Mouse (Mus musculus) spleen, adult 2 months (tissue): ENCODE measurements around the gene Fam178b. TPM values are rescaled to one million over a fixed set of nuclear protein-coding genes. Genes with fewer than 3 reads are reported as not detected.
"Not testable (repeated sequence)": the region's sequence is repeated elsewhere in the genome, so short reads cannot be mapped to it uniquely, and the experiment has no call there.

ENCODE experiments used
- DNase-seq, 2 experiments: peaks; one replicate each; pipeline versions ENCODE4 v3.0.0 to v3.0.0-alpha.2; 2012 to 2021; ENCODE audit warnings: low spot score in 2 of 2, low read depth in 1 of 2
- H3K27ac ChIP-seq: fragments of 200-500 bp; 2 replicates; pipeline ENCODE4 v1.5.1; 2012; ENCODE audit warnings: low read length, inconsistent platforms; ENCODE audit not compliant: insufficient read depth
- H3K27me3 ChIP-seq: fragments of 200-500 bp; 2 replicates; pipeline ENCODE4 v1.6.1; 2012; ENCODE audit warnings: mild to moderate bottlenecking, moderate library complexity, low read length, inconsistent platforms; ENCODE audit not compliant: control insufficient read depth, insufficient read depth
- H3K36me3 ChIP-seq: fragments of 200-500 bp; 2 replicates; pipeline ENCODE4 v1.6.1; 2012; ENCODE audit warnings: mild to moderate bottlenecking, low read length, inconsistent platforms; ENCODE audit not compliant: control insufficient read depth, insufficient read depth
- H3K4me1 ChIP-seq: fragments of 200-500 bp; 2 replicates; pipeline ENCODE4 v1.6.1; 2011; ENCODE audit warnings: inconsistent platforms; ENCODE audit not compliant: control insufficient read depth, insufficient read depth, insufficient read length
- H3K4me3 ChIP-seq: fragments of 200-500 bp; 2 replicates; pipeline ENCODE4 v1.5.1; 2011; ENCODE audit warnings: mild to moderate bottlenecking, inconsistent platforms; ENCODE audit not compliant: insufficient read depth, insufficient read length; ENCODE audit errors: extremely low read depth
- CTCF ChIP-seq: fragments of 200-500 bp; IDR thresholded peaks from 2 replicates; pipeline ENCODE4 v1.5.1; 2011; ENCODE audit warnings: mild to moderate bottlenecking, inconsistent platforms; ENCODE audit not compliant: insufficient read depth, insufficient read length, insufficient replicate concordance; ENCODE audit errors: extremely low read depth
- POLR2A ChIP-seq: fragments of 200-500 bp; IDR thresholded peaks from 2 replicates; pipeline ENCODE4 v1.6.1; 2011; ENCODE audit warnings: low read depth, low read length, inconsistent platforms
- WGBS: fragments of 180-500 bp; shearing (Covaris S2); methylation state at CpG from one replicate; pipeline ENCODE4 v1.1.7; 2018; 5-methylcytosine and 5-hydroxymethylcytosine counted together
- polyA plus RNA-seq: library from polyadenylated mRNA; depleted of rRNA; stranded (reverse); fragments of >200 nt; gene quantifications from 2 replicates; pipeline ENCODE4 v1.2.3, GENCODE M21; 2012

Fam178b gene
- polyA plus RNA-seq, 1 experiment = 1.1 TPM

- H3K36me3 ChIP-seq = no peaks in the 10 kb centered on the region
- 75% methylated on average over 8 of the region's 8 CpGs for WGBS
- H3K4me1 ChIP-seq = no peaks in the 10 kb centered on the region
- no peak overlapping the region for H3K27ac ChIP-seq
- no peak for DNase-seq
- H3K27me3 ChIP-seq = no peaks in the 10 kb centered on the region
- H3K4me3 ChIP-seq = no peak overlapping the region
- TF ChIP-seq POLR2A (no peak), CTCF (no peak)
These were observed 54.4 kb downstream of the Fam178b start for GRCm38 (mm10) chr1:36628585-36628984.

- TF ChIP-seq CTCF (no peak), POLR2A (no peak)
- WGBS = 82% methylated on average over 5 of the region's 5 CpGs
- Histone ChIP-seq H3K4me1 (no peaks in the 10 kb centered on the region), H3K36me3 (no peaks in the 10 kb centered on the region), H3K4me3 (no peak overlapping the region), H3K27ac (no peak overlapping the region), H3K27me3 (no peaks in the 10 kb centered on the region)
- DNase-seq = no peak
These were observed 57.5 kb downstream of the Fam178b start for GRCm38 (mm10) chr1:36625442-36625841.

GRCm38 (mm10) chr1:36615958-36616357, 67.0 kb downstream of the Fam178b start:
- H3K27ac ChIP-seq, H3K36me3 ChIP-seq, DNase-seq, H3K27me3 ChIP-seq, H3K4me3 ChIP-seq, H3K4me1 ChIP-seq: not testable (repeated sequence)
- WGBS = 78% methylated on average over 5 of the region's 5 CpGs

GRCm38 (mm10) chr1:36615188-36615587, 67.8 kb downstream of the Fam178b start:
- TF ChIP-seq POLR2A (no peak), CTCF (no peak)
- Histone ChIP-seq H3K27me3 (0 out of 2 replicates have a peak, but pooled peaks cover 1% of the 10 kb centered on the region), H3K4me1 (no peaks in the 10 kb centered on the region), H3K36me3 (no peaks in the 10 kb centered on the region), H3K4me3 (no peak overlapping the region), H3K27ac (no peak overlapping the region)
- 89% methylated on average over 8 of the region's 8 CpGs for WGBS
- no peak for DNase-seq

- DNase-seq = no peak
- Histone ChIP-seq H3K27me3 (0 out of 2 replicates have a peak, but pooled peaks cover 1% of the 10 kb centered on the region), H3K4me3 (no peak overlapping the region), H3K4me1 (no peaks in the 10 kb centered on the region), H3K27ac (no peak overlapping the region), H3K36me3 (no peaks in the 10 kb centered on the region)
- 61% methylated on average over 1 of the region's 1 CpGs for WGBS
- TF ChIP-seq POLR2A (no peak), CTCF (no peak)
These were observed 68.4 kb downstream of the Fam178b start for GRCm38 (mm10) chr1:36614584-36614983.

GRCm38 (mm10) chr1:36613374-36613895, 69.5 kb downstream of the Fam178b start:
- WGBS = 93% methylated on average over 10 of the region's 10 CpGs
- 0 out of 2 replicates have a peak, but pooled peaks cover 1% of the 10 kb centered on the region for H3K27me3 ChIP-seq
- no peaks in the 10 kb centered on the region for H3K36me3 ChIP-seq
- no peaks in the 10 kb centered on the region for H3K4me1 ChIP-seq
- DNase-seq = no peak
- no peak overlapping the region for H3K27ac ChIP-seq
- TF ChIP-seq POLR2A (no peak), CTCF (no peak)
- H3K4me3 ChIP-seq = no peak overlapping the region

GRCm38 (mm10) chr1:36612362-36612761, 70.6 kb downstream of the Fam178b start:
- WGBS = 88% methylated on average over 6 of the region's 6 CpGs
- H3K4me3 ChIP-seq = no peak overlapping the region
- H3K4me1 ChIP-seq = no peaks in the 10 kb centered on the region
- TF ChIP-seq POLR2A (no peak), CTCF (no peak)
- no peak for DNase-seq
- H3K27me3 ChIP-seq = no peaks in the 10 kb centered on the region
- no peaks in the 10 kb centered on the region for H3K36me3 ChIP-seq
- H3K27ac ChIP-seq = no peak overlapping the region
